Mouse (Mus musculus) lung, embryonic 14.5 days (tissue): ENCODE measurements around the gene Guca1a. TPM values are rescaled to one million over a fixed set of nuclear protein-coding genes. Genes with fewer than 3 reads are reported as not detected.

Experiments used
- ATAC-seq: fragments of 200-750 bp; cut with Nextera tagmentation; 2 replicates; pipeline ENCODE4 v1.8.0; 2017; ENCODE audit warnings: mild to moderate bottlenecking, moderate TSS enrichment, moderate library complexity; ENCODE audit not compliant: insufficient read depth
- DNase-seq: peaks from one replicate; pipeline ENCODE4 v3.0.0-alpha.2; 2015
- H3K27ac ChIP-seq: fragments of 300-500 bp; sonication (generic); 2 replicates; pipeline ENCODE4 v1.5.1; 2014; ENCODE audit warnings: low read depth, mild to moderate bottlenecking, moderate library complexity
- H3K27me3 ChIP-seq: fragments of 300-500 bp; sonication (generic); 2 replicates; pipeline ENCODE4 v1.6.1; 2014; ENCODE audit warnings: low read length, control low read depth; ENCODE audit not compliant: insufficient read depth
- H3K36me3 ChIP-seq: fragments of 300-500 bp; sonication (generic); 2 replicates; pipeline ENCODE4 v1.6.1; 2014; ENCODE audit warnings: control low read depth; ENCODE audit not compliant: insufficient read depth
- H3K4me1 ChIP-seq: fragments of 300-500 bp; sonication (generic); 2 replicates; pipeline ENCODE4 v1.6.1; 2014; ENCODE audit warnings: antibody characterized with exemption, control low read depth; ENCODE audit not compliant: insufficient read depth
- H3K4me2 ChIP-seq: fragments of 300-500 bp; sonication (generic); 2 replicates; pipeline ENCODE4 v1.6.1; 2014; ENCODE audit warnings: mild to moderate bottlenecking
- H3K4me3 ChIP-seq: fragments of 300-500 bp; sonication (generic); 2 replicates; pipeline ENCODE4 v1.5.1; 2014; ENCODE audit warnings: low read depth, low read length
- H3K9ac ChIP-seq: fragments of 300-500 bp; sonication (generic); 2 replicates; pipeline ENCODE4 v1.6.1; 2014
- H3K9me3 ChIP-seq: fragments of 300-500 bp; sonication (generic); 2 replicates; pipeline ENCODE4 v1.6.1; 2016; ENCODE audit warnings: low read depth, low read length, control low read depth
- CTCF ChIP-seq: IDR thresholded peaks from 2 replicates; pipeline ENCODE4 v1.5.1; 2016; ENCODE audit warnings: antibody characterized with exemption, low read depth
- WGBS: fragments of 180-500 bp; shearing (Covaris S2); extraction: QIAGEN DNeasy Blood & Tissue Kit; methylation state at CpG from one replicate; pipeline ENCODE4 v1.1.7; 2014; 5-methylcytosine and 5-hydroxymethylcytosine counted together
- polyA plus RNA-seq: library from polyadenylated mRNA; unstranded; fragments of >200 nt; fragmentation: Nextera tagmentation; extraction: Ambion mirVana; gene quantifications from 2 replicates; pipeline ENCODE4 v1.2.1, GENCODE M21; 2014

Guca1a gene
- polyA plus RNA-seq, 1 experiment from 2014 or later: 1.6 TPM

- Histone ChIP-seq H3K36me3 (peaks cover 93% of the 10 kb centered on the region), H3K4me2 (no peak overlapping the region), H3K9me3 (no peaks in the 10 kb centered on the region), H3K4me3 (no peak overlapping the region), H3K4me1 (no peaks in the 10 kb centered on the region), H3K9ac (no peak overlapping the region), H3K27me3 (no peaks in the 10 kb centered on the region), H3K27ac (no peak overlapping the region)
- WGBS: 91% methylated on average over 6 of the region's 6 CpGs
- ATAC-seq: no peak
- DNase-seq: no peak
- TF ChIP-seq CTCF: no peak
These were observed 23.6 kb downstream of the Guca1a start for GRCm38 (mm10) chr17:47376779-47377280.

GRCm38 (mm10) chr17:47373991-47374390 lies 26.4 kb downstream of the Guca1a start:
- Histone ChIP-seq H3K4me3 (no peak overlapping the region), H3K27ac (no peak overlapping the region), H3K36me3 (peaks cover 68% of the 10 kb centered on the region), H3K4me1 (no peaks in the 10 kb centered on the region), H3K9ac (no peak overlapping the region), H3K27me3 (no peaks in the 10 kb centered on the region), H3K9me3 (no peaks in the 10 kb centered on the region), H3K4me2 (no peak overlapping the region)
- ATAC-seq (no peak), DNase-seq (no peak)
- no peak for TF ChIP-seq CTCF
- WGBS: 78% methylated on average over 6 of the region's 6 CpGs

GRCm38 (mm10) chr17:47371451-47371850 lies 28.9 kb downstream of the Guca1a start:
- 10% methylated on average over 4 of the region's 4 CpGs for WGBS
- Histone ChIP-seq H3K9me3 (no peaks in the 10 kb centered on the region), H3K9ac (no peak overlapping the region), H3K4me3 (no peak overlapping the region), H3K4me2 (0 out of 2 replicates have a peak overlapping the region, but pooled peaks have one; percentile 14), H3K36me3 (peaks cover 43% of the 10 kb centered on the region), H3K27ac (no peak overlapping the region), H3K4me1 (no peaks in the 10 kb centered on the region), H3K27me3 (no peaks in the 10 kb centered on the region)
- TF ChIP-seq CTCF: peak; percentile 90
- DNase-seq (peak; percentile 88), ATAC-seq (peak; percentile 52)

- DNase-seq (peak; percentile 63), ATAC-seq (peak; percentile 38)
- Histone ChIP-seq H3K4me2 (peak overlapping the region; percentile 86), H3K9me3 (no peaks in the 10 kb centered on the region), H3K36me3 (peaks cover 19% of the 10 kb centered on the region), H3K4me1 (no peaks in the 10 kb centered on the region), H3K27me3 (no peaks in the 10 kb centered on the region), H3K9ac (peak overlapping the region; percentile 71), H3K27ac (peak overlapping the region; percentile 26), H3K4me3 (peak overlapping the region; percentile 83)
- no peak for TF ChIP-seq CTCF
- WGBS: under 1% methylated on average over 20 of the region's 20 CpGs
These were observed 31.3 kb downstream of the Guca1a start for GRCm38 (mm10) chr17:47369087-47369443.

- Histone ChIP-seq H3K36me3 (peaks cover 16% of the 10 kb centered on the region), H3K9me3 (no peaks in the 10 kb centered on the region), H3K4me1 (no peaks in the 10 kb centered on the region), H3K4me3 (peak within 1 kb of the TSS; percentile 83), H3K4me2 (peak within 1 kb of the TSS; percentile 86), H3K27ac (peak within 1 kb of the TSS; percentile 26), H3K27me3 (no peaks in the 10 kb centered on the region), H3K9ac (peak within 1 kb of the TSS; percentile 71)
- peak; percentile 97 for DNase-seq
- no peak for TF ChIP-seq CTCF
- ATAC-seq: peak; percentile 88
- WGBS: 3% methylated on average over 35 of the region's 35 CpGs
These were observed 31.8 kb downstream of the Guca1a start, which contains the start of gene Mrps10 for GRCm38 (mm10) chr17:47368401-47369086. Gene Mrps10, plus strand, starts transcription at chr17:47368887.

- no peak overlapping the region for H3K4me3 ChIP-seq
- H3K36me3 ChIP-seq: peaks cover 39% of the 10 kb centered on the region
- DNase-seq (no peak), ATAC-seq (no peak)
- no peak overlapping the region for H3K27ac ChIP-seq
- no peak overlapping the region for H3K9ac ChIP-seq
- H3K4me2 ChIP-seq: no peak overlapping the region
- H3K27me3 ChIP-seq: no peaks in the 10 kb centered on the region
- H3K9me3 ChIP-seq: no peaks in the 10 kb centered on the region
- H3K4me1 ChIP-seq: no peaks in the 10 kb centered on the region
- TF ChIP-seq CTCF: no peak
- 79% methylated on average over 11 of the region's 11 CpGs for WGBS
These were observed 39.0 kb downstream of the Guca1a start for GRCm38 (mm10) chr17:47361343-47361742.

GRCm38 (mm10) chr17:47359964-47360363 lies 40.4 kb downstream of the Guca1a start:
- H3K9me3 ChIP-seq: no peaks in the 10 kb centered on the region
- no peak overlapping the region for H3K4me2 ChIP-seq
- DNase-seq (peak; percentile 69), ATAC-seq (no peak)
- H3K9ac ChIP-seq: no peak overlapping the region
- no peaks in the 10 kb centered on the region for H3K27me3 ChIP-seq
- TF ChIP-seq CTCF: peak; percentile 64
- WGBS: 52% methylated on average over 6 of the region's 6 CpGs
- no peak overlapping the region for H3K27ac ChIP-seq
- no peak overlapping the region for H3K4me3 ChIP-seq
- no peaks in the 10 kb centered on the region for H3K4me1 ChIP-seq
- peaks cover 51% of the 10 kb centered on the region for H3K36me3 ChIP-seq
